Mouse (Mus musculus) urinary bladder, postnatal 25 days (tissue): ENCODE results near the gene Pax5.

ENCODE experiments used
- DNase-seq: peaks from one replicate; pipeline ENCODE4 v3.0.0; 2022; ENCODE audit warnings: low spot score

The Pax5 gene

DNA sequence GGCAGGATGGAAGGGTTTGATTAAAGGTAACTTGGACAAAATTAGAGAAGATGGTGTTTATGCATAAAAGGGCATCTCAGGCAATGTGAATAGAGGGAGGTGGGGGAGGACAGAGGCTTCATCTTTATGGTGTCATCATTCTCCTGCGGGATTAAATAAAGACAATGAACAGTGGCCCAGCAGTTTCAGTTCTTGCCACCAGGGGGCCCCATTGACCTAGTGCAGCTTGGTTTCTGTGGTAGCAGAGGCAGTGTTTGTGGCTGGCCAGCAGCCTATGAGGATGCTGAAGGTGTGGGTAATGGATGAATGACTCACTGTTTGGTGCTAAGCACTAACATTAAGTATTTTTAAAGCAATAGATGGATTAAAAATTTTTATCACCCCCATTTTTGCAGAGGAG is 230.5 kb downstream of the Pax5 start:
- no peak for DNase-seq
